Mouse (Mus musculus): ENCODE data around the gene Aif1l.

- TF ChIP-seq CTCF (IDR thresholded peaks at IDR 0.05; ENCODE audit: borderline replicate concordance, insufficient read depth, low read length) (no peak), POLR2A (IDR thresholded peaks at IDR 0.05; ENCODE audit: low read depth, low read length) (no peak)
Observed at GRCm38 (mm10) chr2:32008311-32008710, 58.4 kb downstream of the Aif1l start.
